Comparison of ENCODE assay signal across 14 mouse cellular contexts in genomic region chr16:88592758-88593157, GRCm38 (mm10). TPM values are rescaled to one million over a fixed set of nuclear protein-coding genes. Genes with fewer than 3 reads are reported as not detected.
DNase-seq lines count a peak whose midpoint lies in the region; ATAC-seq and TF ChIP-seq lines count a peak whose summit lies in the region.
"Had no signal": no experiment of that assay in that cellular context is flagged by ENCODE, and none has a peak within 500 bp of the region (broad histone marks: within the 10 kb centered on the region; RNA-seq: fewer than 3 reads in every experiment).

No protein-coding gene starts in this region.

- H3K36me3 ChIP-seq in kidney, adult 2 months (ENCODE audit: control insufficient read depth, insufficient read depth, low read length) = no peaks in the 10 kb centered on the region
- no peaks in the 10 kb centered on the region for H3K36me3 ChIP-seq in midbrain, postnatal 0 days (ENCODE audit: insufficient read depth, low read length)
- no peaks in the 10 kb centered on the region for H3K36me3 ChIP-seq in midbrain, embryonic 10.5 days

- no peaks in the 10 kb centered on the region for H3K4me1 ChIP-seq in kidney, adult 2 months (ENCODE audit: control insufficient read depth, insufficient read depth, low read length)
- no peaks in the 10 kb centered on the region for H3K4me1 ChIP-seq in midbrain, postnatal 0 days (ENCODE audit: insufficient read depth, low read length)
- no peaks in the 10 kb centered on the region; the same call in 1 of the 2 replicates for H3K4me1 ChIP-seq in midbrain, embryonic 10.5 days

- TF ChIP-seq POLR2A in kidney, adult 2 months (IDR thresholded peaks at IDR 0.05; ENCODE audit: low read depth, low read length) = no peak

- 0 out of 2 replicates have a peak, but pooled peaks have one; percentile 8 for TF ChIP-seq CTCF in kidney, adult 2 months (conservative IDR thresholded peaks at IDR 0.05; ENCODE audit: insufficient read depth, insufficient read length, low read depth, low read length)
- peak; percentile 53 for TF ChIP-seq CTCF in midbrain, postnatal 0 days (IDR thresholded peaks at IDR 0.05)

- H3K4me3 ChIP-seq in kidney, adult 2 months (ENCODE audit: insufficient read depth, low read depth, low read length) = no peak overlapping the region
- no peak overlapping the region for H3K4me3 ChIP-seq in midbrain, postnatal 0 days (ENCODE audit: low read depth, low read length)
- H3K4me3 ChIP-seq in midbrain, embryonic 10.5 days = no peak overlapping the region

- no peaks in the 10 kb centered on the region for H3K27me3 ChIP-seq in kidney, adult 2 months (replicated peaks; ENCODE audit: control insufficient read depth, insufficient read depth, low read length)
- no peaks in the 10 kb centered on the region for H3K27me3 ChIP-seq in midbrain, postnatal 0 days (ENCODE audit: insufficient read depth, low read length)
- no peaks in the 10 kb centered on the region for H3K27me3 ChIP-seq in midbrain, embryonic 10.5 days (ENCODE audit: low read depth, poor library complexity, severe bottlenecking)

- ATAC-seq in midbrain, postnatal 0 days (ENCODE audit: low FRiP score) = no peak
- ATAC-seq: intestine, embryonic 16.5 days had no signal

- DNase-seq in adrenal gland, postnatal 14 days = peak; percentile 5
- no peak for DNase-seq in adrenal gland, postnatal 25 days
- DNase-seq in kidney, adult 2 months = peak; percentile 39
- no peak for DNase-seq in kidney, adult 8-10 months
- DNase-seq in midbrain, postnatal 0 days (ENCODE audit: low spot score) = no peak
- DNase-seq in midbrain, embryonic 10.5 days (ENCODE audit: low spot score) = no peak
- DNase-seq in retina, embryonic 14.5 days (ENCODE audit: low spot score) = peak; percentile 29
- DNase-seq in B cell, adult 2 months = no peak
- DNase-seq: cerebellum, adult 11 months; right cerebral cortex, adult 18-20 months had no signal

- no peaks in the 10 kb centered on the region for H3K9me3 ChIP-seq in midbrain, postnatal 0 days (ENCODE audit: low read length)
- H3K9me3 ChIP-seq in midbrain, embryonic 10.5 days (replicated peaks) = no peaks in the 10 kb centered on the region

- H3K27ac ChIP-seq in kidney, adult 2 months (ENCODE audit: insufficient read depth, low read depth, low read length) = no peak overlapping the region
- no peak overlapping the region for H3K27ac ChIP-seq in midbrain, postnatal 0 days (ENCODE audit: low read depth, low read length)
- H3K27ac ChIP-seq in midbrain, embryonic 10.5 days (replicated peaks) = no peak overlapping the region

- no peak overlapping the region for H3K9ac ChIP-seq in midbrain, postnatal 0 days (replicated peaks; ENCODE audit: low read length, poor library complexity, severe bottlenecking)

- H3K4me2 ChIP-seq in midbrain, postnatal 0 days (ENCODE audit: low read depth, low read length, poor library complexity, severe bottlenecking) = no peak overlapping the region

RNA-seq across cellular contexts. Expression of gene Krtap24-1, which starts 19.3 kb away (rescaled TPM):
- not detected in 2 replicates for total RNA-seq in adrenal gland, postnatal 14 days (2021)
- total RNA-seq in adrenal gland, postnatal 25 days (2021) = not detected in 2 replicates
- polyA plus RNA-seq in kidney, adult 2 months (2012; rRNA removed) = not detected in 2 replicates
- total RNA-seq in midbrain, postnatal 0 days (2014; rRNA removed) = not detected in 2 replicates
- not detected in 2 replicates for polyA plus RNA-seq in midbrain, postnatal 0 days (2015; fragmentation: Nextera tagmentation; extraction: Ambion mirVana)
- polyA plus RNA-seq in midbrain, embryonic 10.5 days (2016; fragmentation: Nextera tagmentation; extraction: Ambion mirVana) = not detected in 2 replicates
- total RNA-seq: left cerebral cortex, postnatal 36 days had no signal
- polyA plus RNA-seq: heart, embryonic 14.5 days; intestine, embryonic 16.5 days; urinary bladder, adult 2 months had no signal

RNA-seq across cellular contexts. Expression of gene Cldn8, which starts 29.8 kb away (rescaled TPM):
- not detected in 2 replicates for total RNA-seq in adrenal gland, postnatal 14 days (2021)
- total RNA-seq in adrenal gland, postnatal 25 days (2021) = not detected in 2 replicates
- polyA plus RNA-seq in kidney, adult 2 months (2012; rRNA removed) = 46.8 and 49.4 TPM in 2 replicates
- total RNA-seq in midbrain, postnatal 0 days (2014; rRNA removed) = not detected in 2 replicates
- polyA plus RNA-seq in midbrain, postnatal 0 days (2015; fragmentation: Nextera tagmentation; extraction: Ambion mirVana) = not detected in 2 replicates
- polyA plus RNA-seq in midbrain, embryonic 10.5 days (2016; fragmentation: Nextera tagmentation; extraction: Ambion mirVana) = 0.62 and 0.80 TPM in 2 replicates
- total RNA-seq: left cerebral cortex, postnatal 36 days had no signal

RNA-seq across cellular contexts. Expression of gene 2310079G19Rik, which starts 34.7 kb away (rescaled TPM):
- total RNA-seq in adrenal gland, postnatal 14 days (2021) = not detected in 2 replicates
- total RNA-seq in adrenal gland, postnatal 25 days (2021) = not detected in 2 replicates
- polyA plus RNA-seq in kidney, adult 2 months (2012; rRNA removed) = not detected in 2 replicates
- total RNA-seq in midbrain, postnatal 0 days (2014; rRNA removed) = not detected in 2 replicates
- not detected in 2 replicates for polyA plus RNA-seq in midbrain, postnatal 0 days (2015; fragmentation: Nextera tagmentation; extraction: Ambion mirVana)
- not detected in 2 replicates for polyA plus RNA-seq in midbrain, embryonic 10.5 days (2016; fragmentation: Nextera tagmentation; extraction: Ambion mirVana)
- total RNA-seq: left cerebral cortex, postnatal 36 days had no signal
- polyA plus RNA-seq: heart, embryonic 14.5 days; intestine, embryonic 16.5 days; urinary bladder, adult 2 months had no signal

RNA-seq across cellular contexts. Expression of gene Krtap26-1, which starts 54.8 kb away (rescaled TPM):
- total RNA-seq in adrenal gland, postnatal 14 days (2021) = not detected in 2 replicates
- total RNA-seq in adrenal gland, postnatal 25 days (2021) = not detected in 2 replicates
- not detected in 2 replicates for polyA plus RNA-seq in kidney, adult 2 months (2012; rRNA removed)
- not detected in 2 replicates for total RNA-seq in midbrain, postnatal 0 days (2014; rRNA removed)
- not detected in 2 replicates for polyA plus RNA-seq in midbrain, postnatal 0 days (2015; fragmentation: Nextera tagmentation; extraction: Ambion mirVana)
- polyA plus RNA-seq in midbrain, embryonic 10.5 days (2016; fragmentation: Nextera tagmentation; extraction: Ambion mirVana) = not detected in 2 replicates
- total RNA-seq: left cerebral cortex, postnatal 36 days had no signal
- polyA plus RNA-seq: heart, embryonic 14.5 days; intestine, embryonic 16.5 days; urinary bladder, adult 2 months had no signal

Comparison
In these comparisons a context has a peak if more than half of its experiments do, and no peak if none do; other contexts are left out.
1. DNase-seq: peak in adrenal gland, postnatal 14 days (single experiment), kidney, adult 2 months (single experiment) and retina, embryonic 14.5 days (single experiment); none in adrenal gland, postnatal 25 days (single experiment), kidney, adult 8-10 months (0 of 2), midbrain, postnatal 0 days (single experiment), midbrain, embryonic 10.5 days (single experiment) and B cell, adult 2 months (0 of 2).